Mouse (Mus musculus): ENCODE measurements around the gene Olfr1370. TPM values are rescaled to one million over a fixed set of nuclear protein-coding genes. Genes with fewer than 3 reads are reported as not detected.
"Not testable (repeated sequence)": the region's sequence is repeated elsewhere in the genome, so short reads cannot be mapped to it uniquely, and the experiment has no call there.

The Olfr1370 gene
- polyA plus RNA-seq (2012; fragmentation: generic; extraction: Trizol), result not detected
- long read RNA-seq, experiment 1, result 0 reads
- long read RNA-seq, experiment 2, result 0 reads

DNA sequence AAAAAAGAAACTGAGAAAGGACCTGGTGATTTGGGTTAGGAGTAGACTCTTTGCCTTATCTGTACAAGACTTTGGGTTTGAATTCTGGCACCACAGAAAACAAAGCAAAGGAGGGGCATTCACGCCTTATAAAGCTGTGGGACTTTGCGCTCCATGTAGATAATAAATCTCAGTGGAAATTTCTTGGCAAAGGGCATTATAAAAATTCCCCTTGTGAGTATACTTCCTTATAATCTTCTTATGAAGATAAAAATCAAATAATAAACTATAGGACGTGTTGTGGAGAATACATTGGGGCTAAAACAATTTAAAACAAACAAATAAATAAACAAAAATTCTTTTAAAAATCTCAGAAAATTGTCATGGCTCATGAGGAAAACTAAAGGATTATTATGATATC lies at the start of gene Olfr1370:
Gene Olfr1370 (minus strand): TSS at position 101 of the 400 bp plus-strand sequence.
- H3K79me3 ChIP-seq (ENCODE audit: low read depth), result no peaks in the 10 kb centered on the region
- H3ac ChIP-seq (ENCODE audit: control insufficient read depth, insufficient read length, low read depth), result no peak within 1 kb of the TSS
- no peaks in the 10 kb centered on the region for H3K79me2 ChIP-seq (ENCODE audit: control insufficient read depth, insufficient read depth)
- H3K4me3 ChIP-seq (ENCODE audit: insufficient read depth, poor library complexity, severe bottlenecking), result no peak within 1 kb of the TSS
- TF ChIP-seq MAX (IDR thresholded peaks at IDR 0.05), result no peak
- no peak for TF ChIP-seq MYOG (IDR thresholded peaks at IDR 0.05; ENCODE audit: control insufficient read depth, extremely low read depth, insufficient read length)
- no peak for TF ChIP-seq FOSL1 (IDR thresholded peaks at IDR 0.05; ENCODE audit: insufficient read depth, low read length, poor library complexity, severe bottlenecking)
- no peak for TF ChIP-seq CTCF (IDR thresholded peaks at IDR 0.05; ENCODE audit: control insufficient read depth, insufficient read depth, insufficient read length)
- TF ChIP-seq MYOD1 (IDR thresholded peaks at IDR 0.05; ENCODE audit: control insufficient read depth, insufficient read length, low read depth), result no peak
- no peaks in the 10 kb centered on the region for H3K36me3 ChIP-seq (ENCODE audit: control insufficient read depth, insufficient read depth)
- no peaks in the 10 kb centered on the region for H3K27me3 ChIP-seq (ENCODE audit: control insufficient read depth, insufficient read depth, insufficient read length)

DNA sequence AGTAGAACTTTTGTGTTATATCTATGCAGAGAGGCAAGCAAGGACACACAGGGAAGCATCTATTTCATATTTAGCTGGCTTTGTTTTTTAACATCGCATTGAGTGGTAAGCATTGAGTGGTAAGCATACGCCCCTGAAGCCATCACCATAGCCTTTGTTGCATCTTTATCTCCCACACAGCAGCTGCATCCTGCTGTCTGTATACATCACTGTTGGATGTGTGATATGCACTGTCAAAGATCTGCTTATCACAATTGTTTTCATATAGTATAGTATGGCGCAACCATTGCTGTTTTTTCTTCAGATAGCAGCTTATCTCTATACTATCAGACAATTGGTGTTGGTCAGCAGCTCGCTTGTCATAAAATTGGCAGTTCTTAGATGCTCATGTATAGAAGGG lies 39.4 kb upstream of the Olfr1370 start:
- Histone ChIP-seq H3K4me3 (ENCODE audit: insufficient read depth, poor library complexity, severe bottlenecking) (no peak overlapping the region), H3K36me3 (ENCODE audit: control insufficient read depth, insufficient read depth) (no peaks in the 10 kb centered on the region), H3K27me3 (ENCODE audit: control insufficient read depth, insufficient read depth, insufficient read length) (no peaks in the 10 kb centered on the region), H3K79me3 (ENCODE audit: low read depth) (no peaks in the 10 kb centered on the region), H3ac (ENCODE audit: control insufficient read depth, insufficient read length, low read depth) (no peak overlapping the region), H3K79me2 (ENCODE audit: control insufficient read depth, insufficient read depth) (no peaks in the 10 kb centered on the region)
- TF ChIP-seq MYOD1 (IDR thresholded peaks at IDR 0.05; ENCODE audit: control insufficient read depth, insufficient read length, low read depth) (no peak), CTCF (IDR thresholded peaks at IDR 0.05; ENCODE audit: control insufficient read depth, insufficient read depth, insufficient read length) (no peak), CEBPB (IDR thresholded peaks at IDR 0.05; ENCODE audit: low read depth) (no peak), USF1 (IDR thresholded peaks at IDR 0.05; ENCODE audit: low read depth) (no peak), MAX (IDR thresholded peaks at IDR 0.05) (no peak), MYOG (IDR thresholded peaks at IDR 0.05; ENCODE audit: control insufficient read depth, extremely low read depth, insufficient read length) (no peak), FOSL1 (IDR thresholded peaks at IDR 0.05; ENCODE audit: insufficient read depth, low read length, poor library complexity, severe bottlenecking) (no peak)

DNA sequence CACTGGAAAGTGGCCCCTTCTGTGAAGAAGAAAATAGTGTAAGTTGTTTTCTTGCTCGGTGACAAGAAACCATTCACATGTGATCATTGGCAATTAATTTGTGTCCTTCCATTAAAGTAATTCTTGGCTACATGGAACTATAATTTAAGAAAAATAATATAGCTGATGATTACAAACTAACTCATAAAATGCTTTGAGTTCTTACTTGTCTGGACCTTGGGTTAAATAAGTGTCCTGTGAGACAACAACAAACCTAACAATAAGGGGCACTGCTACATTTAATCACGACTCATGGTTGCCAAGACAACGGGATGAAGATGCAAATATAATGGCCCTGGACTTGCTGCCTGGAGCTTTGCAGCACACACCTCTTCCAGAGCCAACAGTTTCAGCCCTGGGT lies 36.4 kb upstream of the Olfr1370 start, which contains the start of gene Olfr1369-ps1:
Gene Olfr1369-ps1 (plus strand): TSS at position 301 of the 400 bp plus-strand sequence.
- not testable (repeated sequence) for H3K79me3 ChIP-seq (ENCODE audit: low read depth); H3K27me3 ChIP-seq (ENCODE audit: control insufficient read depth, insufficient read depth, insufficient read length); H3ac ChIP-seq (ENCODE audit: control insufficient read depth, insufficient read length, low read depth); H3K79me2 ChIP-seq (ENCODE audit: control insufficient read depth, insufficient read depth); H3K4me3 ChIP-seq (ENCODE audit: insufficient read depth, poor library complexity, severe bottlenecking); H3K36me3 ChIP-seq (ENCODE audit: control insufficient read depth, insufficient read depth)

DNA sequence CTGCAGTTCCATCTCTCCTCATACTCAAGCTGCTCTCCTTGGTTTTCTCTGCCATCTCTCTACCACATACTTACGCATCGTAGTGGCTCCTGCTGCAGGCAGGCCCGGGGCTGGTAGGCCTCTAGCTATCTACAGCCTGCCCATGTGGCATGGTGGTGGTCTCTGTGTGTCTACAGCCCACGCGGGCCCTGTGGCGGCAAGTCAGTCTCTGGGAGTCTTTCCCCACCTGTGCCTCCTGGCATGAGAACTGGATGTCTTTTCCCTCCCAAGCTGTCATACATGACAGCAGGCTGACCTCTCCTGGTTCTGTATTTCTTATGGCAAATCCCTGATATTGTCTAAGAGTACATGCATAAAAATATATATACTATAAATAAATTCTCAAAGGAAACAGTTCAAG lies 35.7 kb upstream of the Olfr1370 start:
- Histone ChIP-seq H3ac (ENCODE audit: control insufficient read depth, insufficient read length, low read depth) (no peak overlapping the region), H3K4me3 (ENCODE audit: insufficient read depth, poor library complexity, severe bottlenecking) (no peak overlapping the region), H3K36me3 (ENCODE audit: control insufficient read depth, insufficient read depth) (no peaks in the 10 kb centered on the region), H3K79me2 (ENCODE audit: control insufficient read depth, insufficient read depth) (no peaks in the 10 kb centered on the region), H3K27me3 (ENCODE audit: control insufficient read depth, insufficient read depth, insufficient read length) (no peaks in the 10 kb centered on the region), H3K79me3 (ENCODE audit: low read depth) (no peaks in the 10 kb centered on the region)
- TF ChIP-seq MAX (IDR thresholded peaks at IDR 0.05) (no peak), CEBPB (IDR thresholded peaks at IDR 0.05; ENCODE audit: low read depth) (no peak), MYOD1 (IDR thresholded peaks at IDR 0.05; ENCODE audit: control insufficient read depth, insufficient read length, low read depth) (no peak), FOSL1 (IDR thresholded peaks at IDR 0.05; ENCODE audit: insufficient read depth, low read length, poor library complexity, severe bottlenecking) (no peak), MYOG (IDR thresholded peaks at IDR 0.05; ENCODE audit: control insufficient read depth, extremely low read depth, insufficient read length) (no peak), CTCF (IDR thresholded peaks at IDR 0.05; ENCODE audit: control insufficient read depth, insufficient read depth, insufficient read length) (no peak), USF1 (IDR thresholded peaks at IDR 0.05; ENCODE audit: low read depth) (no peak)

DNA sequence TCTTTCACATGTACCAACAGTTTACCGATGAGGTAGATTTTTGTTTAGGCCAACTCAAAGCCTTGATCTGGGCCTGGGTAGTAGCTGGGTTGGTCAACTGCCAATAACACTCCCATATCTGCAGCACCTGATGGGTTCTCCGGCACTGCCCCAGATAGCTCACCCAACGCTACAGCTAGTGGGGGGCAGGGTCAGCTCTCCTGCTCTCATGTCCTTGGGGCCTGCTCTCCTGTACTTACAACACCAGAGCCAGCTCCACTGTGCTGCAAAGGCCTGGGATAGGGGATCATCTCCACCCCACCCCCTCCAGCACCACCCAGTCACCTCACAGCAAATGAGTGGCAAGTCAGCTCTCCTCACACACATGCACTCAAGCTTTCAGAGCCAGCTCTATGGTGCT lies 35.0 kb upstream of the Olfr1370 start:
- H3K79me3 ChIP-seq (ENCODE audit: low read depth), result no peaks in the 10 kb centered on the region
- H3K27me3 ChIP-seq (ENCODE audit: control insufficient read depth, insufficient read depth, insufficient read length), result no peaks in the 10 kb centered on the region
- H3ac ChIP-seq (ENCODE audit: control insufficient read depth, insufficient read length, low read depth), result no peak overlapping the region
- H3K4me3 ChIP-seq (ENCODE audit: insufficient read depth, poor library complexity, severe bottlenecking), result no peak overlapping the region
- no peaks in the 10 kb centered on the region for H3K79me2 ChIP-seq (ENCODE audit: control insufficient read depth, insufficient read depth)
- TF ChIP-seq USF1 (IDR thresholded peaks at IDR 0.05; ENCODE audit: low read depth) (no peak), MYOG (IDR thresholded peaks at IDR 0.05; ENCODE audit: control insufficient read depth, extremely low read depth, insufficient read length) (no peak), MAX (IDR thresholded peaks at IDR 0.05) (no peak), CEBPB (IDR thresholded peaks at IDR 0.05; ENCODE audit: low read depth) (no peak), CTCF (IDR thresholded peaks at IDR 0.05; ENCODE audit: control insufficient read depth, insufficient read depth, insufficient read length) (no peak), FOSL1 (IDR thresholded peaks at IDR 0.05; ENCODE audit: insufficient read depth, low read length, poor library complexity, severe bottlenecking) (no peak), MYOD1 (IDR thresholded peaks at IDR 0.05; ENCODE audit: control insufficient read depth, insufficient read length, low read depth) (no peak)
- H3K36me3 ChIP-seq (ENCODE audit: control insufficient read depth, insufficient read depth), result no peaks in the 10 kb centered on the region

DNA sequence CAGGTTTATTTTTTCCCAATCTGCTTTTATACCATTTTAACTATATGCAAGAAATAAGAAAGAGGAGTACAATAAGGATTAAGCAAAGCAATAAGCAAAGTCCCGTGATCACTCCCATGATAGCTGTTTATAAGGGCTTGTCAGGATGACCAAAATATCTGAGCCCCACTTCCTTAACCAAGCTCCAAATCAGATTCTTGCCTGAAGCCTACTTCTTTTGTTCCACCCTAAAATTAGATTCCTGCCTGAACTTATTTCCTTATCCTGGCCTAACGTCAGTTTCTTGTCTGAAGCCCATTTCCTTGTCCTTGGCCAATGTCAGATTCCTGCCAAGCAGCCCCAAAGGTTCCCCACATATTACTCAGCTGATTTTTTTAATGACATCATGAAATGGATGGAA lies 7.9 kb upstream of the Olfr1370 start:
- H3K4me3 ChIP-seq (ENCODE audit: insufficient read depth, poor library complexity, severe bottlenecking), result no peak overlapping the region
- no peaks in the 10 kb centered on the region for H3K27me3 ChIP-seq (ENCODE audit: control insufficient read depth, insufficient read depth, insufficient read length)
- no peak overlapping the region for H3ac ChIP-seq (ENCODE audit: control insufficient read depth, insufficient read length, low read depth)
- no peaks in the 10 kb centered on the region for H3K36me3 ChIP-seq (ENCODE audit: control insufficient read depth, insufficient read depth)
- TF ChIP-seq MYOG (IDR thresholded peaks at IDR 0.05; ENCODE audit: control insufficient read depth, extremely low read depth, insufficient read length), result no peak
- H3K79me2 ChIP-seq (ENCODE audit: control insufficient read depth, insufficient read depth), result no peaks in the 10 kb centered on the region
- H3K79me3 ChIP-seq (ENCODE audit: low read depth), result no peaks in the 10 kb centered on the region

Data from C2C12 (cell line).